Mouse (Mus musculus): ENCODE measurements around the gene Ugt2b5.
"Not testable (repeated sequence)": the region's sequence is repeated elsewhere in the genome, so short reads cannot be mapped to it uniquely, and the experiment has no call there.

The Ugt2b5 gene

GRCm38 (mm10) chr5:87140196-87140595 lies at the start of gene Ugt2b5:
Gene Ugt2b5, minus strand, starts transcription at chr5:87140318.
- in situ Hi-C loops (cut with MboI, MseI), result not testable (repeated sequence)

DNA sequence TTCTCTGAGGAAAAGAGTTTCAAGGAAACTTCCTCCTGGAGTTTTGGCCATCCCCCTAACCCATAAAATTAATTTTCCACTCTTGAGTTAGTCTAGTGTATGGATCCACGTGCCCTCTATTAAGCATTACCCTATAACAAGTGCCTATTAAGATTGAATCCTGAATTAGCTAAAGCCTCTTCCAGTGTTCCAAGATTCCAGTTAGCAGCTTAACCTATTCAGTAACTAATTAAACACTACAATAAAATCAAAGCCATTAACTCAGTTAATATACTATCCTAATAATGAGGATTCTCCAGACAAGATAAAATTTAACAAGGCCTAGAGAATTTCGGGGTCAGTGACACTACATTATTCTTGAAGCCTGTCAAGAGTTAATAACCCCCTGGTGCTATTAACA lies 35.7 kb upstream of the Ugt2b5 start:
- in situ Hi-C loops (cut with MboI, MseI), result not testable (repeated sequence)

DNA sequence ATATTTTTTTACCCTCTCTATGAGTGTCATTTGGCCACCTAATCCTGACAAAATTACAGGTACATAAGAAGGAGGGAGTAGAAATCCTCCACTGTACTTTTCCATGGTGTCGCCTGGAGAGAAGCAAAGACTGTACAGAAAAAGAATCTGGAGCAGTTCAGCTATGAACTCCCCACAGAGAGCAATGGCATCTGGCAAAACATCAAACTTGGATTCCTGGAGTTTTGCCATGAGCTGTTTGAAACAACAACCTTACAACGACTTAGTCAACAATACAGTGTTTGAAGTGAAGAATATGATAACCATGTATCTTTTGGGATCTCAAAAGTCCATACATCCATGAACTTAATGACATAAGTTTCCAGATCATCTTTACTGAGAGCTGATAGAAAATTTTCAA lies 34.6 kb upstream of the Ugt2b5 start:
- in situ Hi-C loops (cut with MboI, MseI), result no loop called here

DNA sequence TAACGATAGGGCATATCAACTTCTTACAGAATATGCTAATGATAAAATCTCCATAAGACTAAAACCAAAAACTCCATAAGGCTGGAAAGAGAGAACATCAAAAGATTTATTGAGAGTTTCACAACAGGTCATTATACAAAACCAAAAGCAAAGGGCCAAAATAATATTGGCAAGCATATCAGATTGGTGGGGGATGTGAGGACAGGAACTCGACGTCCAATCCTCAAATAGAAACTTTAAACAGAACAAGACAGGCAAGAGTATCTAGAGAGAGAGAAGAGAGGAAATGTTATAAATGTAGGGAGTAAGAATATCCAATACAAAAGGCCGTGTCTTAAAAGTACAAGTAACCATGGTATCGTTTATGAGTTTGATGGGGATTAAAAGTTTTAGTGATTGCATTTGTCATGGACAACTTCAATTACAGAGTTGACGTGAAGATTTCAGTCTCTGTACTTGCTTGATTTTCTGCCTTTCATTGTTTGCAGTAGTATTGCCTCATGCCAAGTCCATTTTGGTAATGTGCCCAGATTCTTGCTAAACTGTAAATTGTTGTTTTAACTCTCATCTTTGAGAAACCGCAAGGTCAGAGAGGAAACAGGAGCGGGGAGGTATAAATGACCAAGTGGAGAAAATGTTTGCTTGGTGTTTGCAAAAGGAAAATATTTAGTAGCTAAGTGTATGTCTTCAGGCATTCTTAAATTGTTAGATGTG lies 7.8 kb upstream of the Ugt2b5 start:
- in situ Hi-C loops (cut with MboI, MseI), result no loop called here

DNA sequence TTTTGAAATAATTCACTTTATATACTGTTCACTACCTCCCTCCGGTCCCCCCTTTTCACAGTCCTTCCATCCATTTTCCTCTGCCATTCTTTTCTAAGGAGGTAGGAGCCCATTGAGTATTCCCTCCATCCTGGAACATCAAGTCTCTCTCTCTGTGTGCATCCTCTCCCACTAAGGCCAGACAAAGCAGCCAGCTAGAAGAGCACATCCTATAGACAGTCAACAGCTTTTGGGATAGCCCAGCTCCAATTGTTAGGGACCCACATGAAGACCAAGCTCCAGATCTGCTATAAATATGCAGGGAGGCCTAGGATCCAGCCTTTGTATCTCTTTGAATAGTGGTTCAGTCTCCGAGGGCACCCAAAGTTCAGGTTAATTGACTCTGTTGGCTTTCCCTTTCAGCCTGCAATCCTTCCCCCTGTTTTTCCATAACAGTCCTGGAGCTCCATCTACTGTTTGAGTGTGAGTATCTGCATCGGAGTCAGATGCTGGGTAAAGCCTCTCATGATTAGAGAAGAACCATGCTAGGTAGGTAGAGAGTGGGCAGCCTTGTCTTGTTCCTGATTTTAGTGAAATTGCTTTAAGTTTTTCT lies 2.8 kb upstream of the Ugt2b5 start:
- in situ Hi-C loops (cut with MboI, MseI), result no loop called here

DNA sequence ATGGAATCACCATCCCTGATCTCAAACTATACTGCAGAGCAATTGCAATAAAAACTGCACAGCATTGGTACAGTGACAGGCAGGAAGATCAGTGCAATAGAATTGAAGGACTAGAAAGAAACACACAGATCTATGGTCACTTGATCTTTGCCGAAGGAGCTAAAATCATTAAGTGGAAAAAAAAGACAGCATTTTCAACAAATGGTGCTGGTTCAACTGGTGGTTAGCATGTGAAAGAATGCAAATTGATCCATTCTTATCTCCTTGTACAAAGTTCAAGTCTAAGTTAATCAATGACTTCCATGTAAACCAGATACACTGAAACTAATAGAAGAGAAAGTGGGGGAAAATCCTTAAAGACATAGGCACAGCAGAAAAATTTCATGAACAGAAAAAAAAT lies 36.4 kb downstream of the Ugt2b5 start:
- in situ Hi-C loops (cut with MboI, MseI), result not testable (repeated sequence)

- in situ Hi-C loops (cut with MboI, MseI), result no loop called here
Observed at GRCm38 (mm10) chr5:87092346-87093027, 47.6 kb downstream of the Ugt2b5 start, which contains the start of gene Ugt2b36. Gene Ugt2b36, minus strand, starts transcription at chr5:87092555.

GRCm38 (mm10) chr5:87091111-87091510 lies 49.0 kb downstream of the Ugt2b5 start:
- in situ Hi-C loops (cut with MboI, MseI), result no loop called here

DNA sequence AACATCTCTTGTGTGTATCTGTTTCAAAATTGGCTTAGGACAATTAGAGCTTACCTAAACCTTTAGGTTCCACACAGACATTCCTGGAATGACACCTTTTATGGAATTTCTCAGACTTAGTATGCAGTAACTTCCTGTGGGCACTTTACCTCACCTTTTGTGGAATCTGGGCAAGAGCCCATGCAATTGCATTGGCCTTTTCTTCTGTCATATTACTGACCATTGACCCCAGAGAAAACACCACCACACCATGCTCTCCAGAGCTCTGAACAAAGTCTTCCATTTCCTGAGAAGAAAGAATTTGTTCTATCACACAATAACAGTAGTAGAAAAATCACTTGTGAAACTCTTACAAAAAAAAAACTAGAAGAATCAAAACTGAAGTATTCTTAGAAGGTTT lies 50.9 kb downstream of the Ugt2b5 start:
- in situ Hi-C loops (cut with MboI, MseI), result no loop called here

DNA sequence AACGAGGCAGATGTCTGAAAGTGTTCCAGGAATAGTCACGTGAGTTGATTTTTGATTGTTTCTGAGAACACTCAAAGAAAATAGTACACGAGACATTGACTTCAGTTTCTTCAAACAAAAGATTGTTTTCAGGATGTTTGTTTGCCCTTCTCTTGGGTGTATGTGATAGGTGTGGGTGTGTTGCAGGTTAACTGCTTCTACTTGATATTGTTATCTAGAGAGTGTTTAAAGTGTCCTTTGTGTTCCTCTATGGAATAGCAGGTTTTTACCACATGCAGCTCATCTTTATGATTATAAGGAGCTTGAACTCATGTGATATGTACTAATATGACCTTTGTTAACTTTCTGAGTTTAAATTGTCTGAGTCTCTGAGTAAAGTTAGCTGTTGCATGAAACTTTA lies 53.8 kb downstream of the Ugt2b5 start:
- in situ Hi-C loops (cut with MboI, MseI), result no loop called here

Measured in T-helper 2 cell (primary cell).